Mouse (Mus musculus) midbrain, embryonic 15.5 days (tissue): ENCODE measurements around the gene Rps27a. TPM values are rescaled to one million over a fixed set of nuclear protein-coding genes. Genes with fewer than 3 reads are reported as not detected.

Source experiments
- ATAC-seq: fragments of 200-750 bp; cut with Nextera tagmentation; replicated peaks from 2 replicates; pipeline ENCODE4 v1.8.0; 2017; ENCODE audit warnings: moderate TSS enrichment
- H3K27ac ChIP-seq: fragments of 300-500 bp; sonication (generic); 2 replicates; pipeline ENCODE4 v1.5.1; 2015; ENCODE audit warnings: mild to moderate bottlenecking, inconsistent platforms
- H3K27me3 ChIP-seq: fragments of 300-500 bp; sonication (generic); replicated peaks from 2 replicates; pipeline ENCODE4 v1.6.1; 2015; ENCODE audit warnings: inconsistent platforms
- H3K36me3 ChIP-seq: fragments of 300-500 bp; sonication (generic); replicated peaks from 2 replicates; pipeline ENCODE4 v1.6.1; 2015; ENCODE audit warnings: inconsistent platforms
- H3K4me1 ChIP-seq: fragments of 300-500 bp; sonication (generic); 2 replicates; pipeline ENCODE4 v1.6.1; 2015; ENCODE audit warnings: inconsistent platforms
- H3K4me2 ChIP-seq: fragments of 300-500 bp; sonication (generic); 2 replicates; pipeline ENCODE4 v1.6.1; 2015; ENCODE audit warnings: inconsistent platforms, mild to moderate bottlenecking, moderate library complexity
- H3K4me3 ChIP-seq: fragments of 300-500 bp; sonication (generic); 2 replicates; pipeline ENCODE4 v1.5.1; 2015; ENCODE audit warnings: mild to moderate bottlenecking, inconsistent platforms
- H3K9ac ChIP-seq: fragments of 300-500 bp; sonication (generic); 2 replicates; pipeline ENCODE4 v1.6.1; 2015; ENCODE audit warnings: mild to moderate bottlenecking, inconsistent platforms
- H3K9me3 ChIP-seq: fragments of 300-500 bp; sonication (generic); 2 replicates; pipeline ENCODE4 v1.6.1; 2016; ENCODE audit warnings: inconsistent platforms
- WGBS: fragments of 180-500 bp; shearing (Covaris S2); methylation state at CpG from one replicate; pipeline ENCODE4 v1.1.7; 2015; ENCODE audit warnings: mixed read lengths; 5-methylcytosine and 5-hydroxymethylcytosine counted together
- polyA plus RNA-seq: library from polyadenylated mRNA; unstranded; fragments of >200 nt; fragmentation: Nextera tagmentation; extraction: Ambion mirVana; gene quantifications from 2 replicates; pipeline ENCODE4 v1.2.1, GENCODE M21; 2015

Rps27a gene
- polyA plus RNA-seq, result 452 and 494 TPM in 2 replicates

DNA sequence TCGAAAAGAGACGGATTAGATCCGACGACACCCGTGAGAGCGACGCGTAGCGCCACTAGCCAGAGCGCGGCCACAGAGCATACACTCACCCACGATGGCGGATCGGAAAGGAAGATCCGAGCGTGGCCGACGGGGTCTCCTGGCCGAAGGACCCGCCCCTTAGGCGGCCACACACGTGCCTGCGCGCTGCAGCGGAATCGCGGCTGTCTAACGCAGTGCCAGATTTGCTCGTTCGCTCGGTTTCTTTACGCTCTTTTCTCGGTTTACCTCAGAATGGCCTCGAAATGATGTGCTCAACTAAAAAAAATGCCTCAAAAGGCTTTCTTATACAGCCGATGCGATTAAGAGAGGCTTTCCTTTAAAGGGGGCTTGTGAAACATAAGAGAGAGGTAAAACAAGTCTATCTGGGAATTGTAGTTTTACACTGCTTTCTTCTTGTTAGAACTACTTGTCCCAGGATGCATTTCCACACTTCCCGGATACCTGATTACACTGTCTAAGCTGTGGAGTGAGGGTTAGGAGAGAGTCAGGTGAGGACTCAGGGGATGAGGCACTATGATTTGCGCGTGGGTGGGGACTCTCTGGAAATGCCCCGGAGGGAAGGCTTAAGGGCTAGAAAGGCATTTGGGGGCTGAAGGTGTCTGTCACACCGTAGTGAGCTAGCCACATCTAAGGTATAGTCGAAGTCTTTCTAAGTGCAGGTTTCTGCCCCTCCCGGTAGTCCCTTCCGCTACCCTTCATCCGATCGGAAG is at the start of gene Rps27a, which contains the start of gene Clhc1:
TSS of gene Rps27a (minus strand) at position 358 of the 752 bp plus-strand sequence.
TSS of gene Clhc1 (plus strand) at position 199 of the 752 bp plus-strand sequence.
- Histone ChIP-seq H3K4me2 (peak within 1 kb of the TSS; percentile 61), H3K9ac (peak within 1 kb of the TSS; percentile 90), H3K27ac (peak within 1 kb of the TSS; percentile 94), H3K9me3 (no peaks in the 10 kb centered on the region), H3K4me3 (peak within 1 kb of the TSS; percentile 90), H3K36me3 (peaks cover 19% of the 10 kb centered on the region), H3K27me3 (no peaks in the 10 kb centered on the region), H3K4me1 (peaks cover 15% of the 10 kb centered on the region)
- ATAC-seq, result peak; percentile 98
- under 1% methylated on average over 46 of the region's 46 CpGs for WGBS

DNA sequence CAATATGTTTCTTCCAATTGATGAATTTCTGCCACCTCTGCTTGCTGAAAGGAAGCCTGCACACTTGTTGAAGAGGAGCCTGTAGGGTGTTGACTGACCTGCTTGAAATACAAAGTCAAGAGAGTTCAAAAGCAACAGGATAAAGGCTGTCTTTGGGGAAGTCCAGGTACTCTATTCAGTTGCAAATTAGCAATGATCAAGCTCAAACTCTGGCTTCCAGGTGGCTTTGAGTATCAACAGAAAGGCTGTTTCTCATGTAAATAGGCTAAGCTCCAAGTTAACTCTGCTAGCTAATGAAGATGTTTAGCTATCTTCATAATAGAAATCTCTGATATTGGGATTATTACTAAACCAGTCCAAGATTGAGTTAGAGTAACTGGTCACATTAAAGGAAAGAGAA is 49.2 kb upstream of the Rps27a start:
- no peak overlapping the region for H3K4me2 ChIP-seq
- no peaks in the 10 kb centered on the region for H3K9me3 ChIP-seq
- H3K4me3 ChIP-seq, result no peak overlapping the region
- ATAC-seq, result no peak
- no peaks in the 10 kb centered on the region for H3K36me3 ChIP-seq
- no peak overlapping the region for H3K9ac ChIP-seq
- no peak overlapping the region for H3K27ac ChIP-seq
- no peaks in the 10 kb centered on the region for H3K4me1 ChIP-seq
- H3K27me3 ChIP-seq, result no peaks in the 10 kb centered on the region

DNA sequence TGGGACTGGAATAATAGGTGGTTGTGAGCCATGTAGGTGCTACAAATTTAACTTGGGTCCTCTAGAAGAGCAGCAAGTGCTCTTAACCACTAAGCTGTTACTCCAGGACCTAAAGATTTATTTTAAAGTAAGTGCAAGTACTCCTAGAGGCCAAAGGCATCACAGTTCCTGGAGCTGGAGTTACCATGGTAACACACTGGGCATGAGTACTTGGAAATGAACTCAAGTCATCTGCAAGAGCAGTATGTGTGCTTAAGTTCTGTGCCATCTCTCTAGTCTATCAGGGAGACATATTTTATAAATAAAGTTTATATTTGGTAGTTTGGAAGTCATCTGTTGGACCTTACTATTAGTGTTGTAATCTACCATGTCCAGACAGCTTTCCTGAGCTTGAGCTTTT is 47.3 kb upstream of the Rps27a start:
- no peak for ATAC-seq

DNA sequence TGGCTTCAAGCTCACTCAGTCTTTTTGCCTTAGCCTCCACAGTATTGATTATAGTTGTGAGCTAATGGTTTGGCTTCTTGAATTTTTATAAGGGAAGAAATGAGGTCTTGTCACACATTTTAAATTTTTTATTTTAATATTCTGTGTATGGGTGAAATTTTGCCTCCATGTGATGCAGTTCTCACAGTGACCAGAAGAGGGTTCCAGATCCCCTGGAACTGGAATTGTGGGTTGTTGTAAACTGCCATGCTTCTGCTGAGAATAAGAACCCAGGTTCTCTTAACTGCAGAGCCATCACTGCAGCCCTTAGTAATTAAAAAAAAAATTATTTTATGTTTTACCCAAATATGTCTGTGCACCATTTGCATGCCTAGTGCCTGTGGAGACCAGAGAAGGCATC is 31.7 kb upstream of the Rps27a start:
- Histone ChIP-seq H3K4me3 (no peak overlapping the region), H3K9ac (no peak overlapping the region), H3K9me3 (no peaks in the 10 kb centered on the region), H3K27ac (no peak overlapping the region), H3K36me3 (no peaks in the 10 kb centered on the region), H3K27me3 (no peaks in the 10 kb centered on the region), H3K4me1 (no peaks in the 10 kb centered on the region), H3K4me2 (no peak overlapping the region)
- no peak for ATAC-seq

More for the DNA sequence above, 47.3 kb upstream of the Rps27a start:
- Histone ChIP-seq H3K27ac (no peak overlapping the region), H3K9ac (no peak overlapping the region), H3K4me2 (no peak overlapping the region), H3K4me3 (no peak overlapping the region), H3K4me1 (no peaks in the 10 kb centered on the region), H3K27me3 (no peaks in the 10 kb centered on the region), H3K9me3 (no peaks in the 10 kb centered on the region), H3K36me3 (no peaks in the 10 kb centered on the region)

DNA sequence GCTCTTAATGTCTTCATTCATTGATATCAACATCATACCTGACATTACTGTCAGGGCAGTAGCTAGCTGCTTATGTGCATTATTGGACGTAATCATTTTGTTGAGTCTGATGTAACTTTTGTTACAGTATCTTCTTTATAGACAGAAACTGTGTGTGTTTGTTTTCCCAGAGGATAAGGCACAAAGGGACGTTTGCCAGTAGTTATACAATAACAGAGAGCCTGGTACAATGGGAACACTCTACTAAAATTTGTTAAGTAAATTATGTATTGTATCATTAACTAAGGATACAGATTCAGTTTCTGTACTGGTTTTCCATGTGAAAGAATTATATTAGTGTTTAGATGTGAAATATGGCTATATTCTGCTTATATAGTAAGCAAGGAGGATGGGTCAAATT is 24.7 kb upstream of the Rps27a start:
- Histone ChIP-seq H3K9ac (no peak overlapping the region), H3K4me1 (no peaks in the 10 kb centered on the region), H3K36me3 (no peaks in the 10 kb centered on the region), H3K27ac (no peak overlapping the region), H3K27me3 (no peaks in the 10 kb centered on the region), H3K4me2 (no peak overlapping the region), H3K9me3 (no peaks in the 10 kb centered on the region), H3K4me3 (no peak overlapping the region)
- WGBS, result 76% methylated on average over 2 of the region's 2 CpGs
- ATAC-seq, result no peak

DNA sequence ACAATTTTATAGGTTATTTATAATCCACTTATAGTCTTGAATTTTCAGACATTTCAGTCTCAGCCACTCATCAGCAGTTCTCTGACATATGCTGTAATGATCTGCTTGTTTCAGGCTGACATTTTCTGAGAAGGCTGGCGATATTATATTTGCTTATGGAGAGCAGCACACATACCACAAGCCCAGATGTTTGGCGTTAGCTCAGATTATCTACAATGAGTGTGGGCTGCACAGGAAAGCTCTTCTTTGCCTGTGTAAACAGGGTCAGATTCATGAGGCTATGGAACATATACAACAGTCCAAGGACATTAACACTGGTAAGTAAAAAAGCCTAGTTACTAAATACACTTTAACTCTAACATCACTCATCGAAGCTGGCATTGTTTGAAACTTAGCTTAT is 23.6 kb upstream of the Rps27a start:
- Histone ChIP-seq H3K9ac (no peak overlapping the region), H3K27me3 (no peaks in the 10 kb centered on the region), H3K36me3 (no peaks in the 10 kb centered on the region), H3K4me2 (no peak overlapping the region), H3K9me3 (no peaks in the 10 kb centered on the region), H3K27ac (no peak overlapping the region), H3K4me3 (no peak overlapping the region), H3K4me1 (no peaks in the 10 kb centered on the region)
- no peak for ATAC-seq
- WGBS, result 76% methylated on average over 3 of the region's 3 CpGs

DNA sequence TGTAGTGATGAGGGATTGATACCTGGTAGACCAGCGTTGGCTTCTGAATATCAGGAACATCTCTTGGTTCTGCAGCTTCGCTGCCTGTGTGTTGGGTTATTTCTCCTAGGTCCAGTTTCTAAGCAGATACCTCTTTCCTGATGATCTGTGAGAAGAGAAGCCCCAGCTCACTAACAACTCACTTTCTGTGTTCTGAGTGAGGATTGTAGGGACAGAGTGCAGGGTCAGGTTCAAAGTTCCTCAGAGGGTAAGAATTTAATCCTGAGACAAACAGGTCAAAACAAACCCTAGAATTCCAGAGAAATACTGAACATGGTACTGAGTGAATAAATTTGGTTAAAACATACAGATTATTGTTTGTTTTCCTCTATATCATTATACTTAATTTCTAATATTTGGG is 15.5 kb upstream of the Rps27a start:
- Histone ChIP-seq H3K9me3 (no peaks in the 10 kb centered on the region), H3K27ac (no peak overlapping the region), H3K4me1 (no peaks in the 10 kb centered on the region), H3K4me2 (no peak overlapping the region), H3K36me3 (no peaks in the 10 kb centered on the region), H3K9ac (no peak overlapping the region), H3K4me3 (no peak overlapping the region), H3K27me3 (no peaks in the 10 kb centered on the region)
- no peak for ATAC-seq
- 95% methylated on average over 2 of the region's 2 CpGs for WGBS

DNA sequence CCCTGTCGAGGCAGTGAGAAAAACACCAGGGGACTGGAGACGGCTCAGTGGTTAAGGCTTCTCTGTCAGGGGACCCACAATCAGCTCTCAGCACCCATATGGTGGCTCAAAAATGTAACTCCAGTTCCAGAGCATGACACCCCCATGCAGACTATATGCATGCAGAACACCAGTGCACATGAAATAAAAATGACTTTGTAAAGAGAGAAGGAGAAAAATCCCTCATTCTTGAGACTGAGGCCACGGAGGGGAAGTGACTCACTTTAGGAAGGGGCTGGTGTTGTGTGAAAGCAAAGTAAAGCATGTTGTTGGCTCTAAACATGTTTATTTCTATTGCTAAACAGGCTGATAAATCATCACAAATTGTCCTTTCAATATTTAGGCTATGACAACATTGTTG is 13.1 kb upstream of the Rps27a start:
- Histone ChIP-seq H3K4me1 (no peaks in the 10 kb centered on the region), H3K9ac (no peak overlapping the region), H3K27ac (no peak overlapping the region), H3K9me3 (no peaks in the 10 kb centered on the region), H3K4me3 (no peak overlapping the region), H3K36me3 (no peaks in the 10 kb centered on the region), H3K4me2 (no peak overlapping the region), H3K27me3 (no peaks in the 10 kb centered on the region)
- WGBS, result 91% methylated on average over 3 of the region's 3 CpGs
- ATAC-seq, result no peak

DNA sequence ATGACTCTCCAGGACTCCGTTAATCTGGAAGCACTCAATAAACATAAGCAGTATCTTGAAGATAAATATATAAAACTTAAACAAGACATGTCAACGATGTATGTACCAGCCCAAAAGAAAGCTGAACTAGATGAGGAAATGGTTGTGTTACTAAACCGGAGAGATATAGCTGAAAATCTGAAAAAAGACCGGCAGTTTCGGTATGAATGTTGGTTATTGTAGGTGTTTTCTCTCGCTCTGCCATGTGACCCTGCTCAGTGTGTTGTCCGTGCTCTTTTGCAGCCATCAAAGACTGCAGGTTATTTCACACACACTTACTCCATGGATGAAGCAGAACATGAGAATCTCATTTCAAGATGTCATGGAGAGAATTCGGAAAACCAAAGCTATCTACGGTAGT is 12.5 kb upstream of the Rps27a start:
- no peak for ATAC-seq
- Histone ChIP-seq H3K9ac (no peak overlapping the region), H3K27ac (no peak overlapping the region), H3K4me3 (no peak overlapping the region), H3K4me2 (no peak overlapping the region), H3K9me3 (no peaks in the 10 kb centered on the region), H3K36me3 (no peaks in the 10 kb centered on the region), H3K27me3 (no peaks in the 10 kb centered on the region), H3K4me1 (no peaks in the 10 kb centered on the region)
- 90% methylated on average over 9 of the region's 9 CpGs for WGBS

DNA sequence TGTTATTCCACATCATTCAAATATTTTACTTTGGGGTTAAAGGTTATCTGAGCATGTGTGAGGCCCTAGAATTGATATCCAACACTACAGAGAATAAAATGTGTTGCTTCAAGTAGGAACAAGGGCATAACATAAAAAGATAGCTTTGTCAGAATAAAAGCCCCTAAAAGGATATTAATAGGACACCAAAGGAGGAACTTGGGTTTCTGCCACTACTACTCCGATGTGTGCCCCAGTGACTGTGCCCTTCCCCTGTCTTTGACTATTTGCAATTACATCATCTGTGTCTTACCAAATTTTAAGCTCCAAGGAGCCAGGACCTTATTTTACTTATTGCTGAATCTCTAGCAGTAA is 1.5 kb upstream of the Rps27a start:
- ATAC-seq, result no peak
- Histone ChIP-seq H3K9ac (no peak overlapping the region), H3K9me3 (no peaks in the 10 kb centered on the region), H3K27ac (no peak overlapping the region), H3K4me2 (no peak overlapping the region), H3K4me3 (no peak overlapping the region), H3K4me1 (peaks cover 15% of the 10 kb centered on the region), H3K27me3 (no peaks in the 10 kb centered on the region), H3K36me3 (peaks cover 10% of the 10 kb centered on the region; the same call in 1 of the 2 replicates)
- WGBS, result 98% methylated on average over 1 of the region's 1 CpGs

DNA sequence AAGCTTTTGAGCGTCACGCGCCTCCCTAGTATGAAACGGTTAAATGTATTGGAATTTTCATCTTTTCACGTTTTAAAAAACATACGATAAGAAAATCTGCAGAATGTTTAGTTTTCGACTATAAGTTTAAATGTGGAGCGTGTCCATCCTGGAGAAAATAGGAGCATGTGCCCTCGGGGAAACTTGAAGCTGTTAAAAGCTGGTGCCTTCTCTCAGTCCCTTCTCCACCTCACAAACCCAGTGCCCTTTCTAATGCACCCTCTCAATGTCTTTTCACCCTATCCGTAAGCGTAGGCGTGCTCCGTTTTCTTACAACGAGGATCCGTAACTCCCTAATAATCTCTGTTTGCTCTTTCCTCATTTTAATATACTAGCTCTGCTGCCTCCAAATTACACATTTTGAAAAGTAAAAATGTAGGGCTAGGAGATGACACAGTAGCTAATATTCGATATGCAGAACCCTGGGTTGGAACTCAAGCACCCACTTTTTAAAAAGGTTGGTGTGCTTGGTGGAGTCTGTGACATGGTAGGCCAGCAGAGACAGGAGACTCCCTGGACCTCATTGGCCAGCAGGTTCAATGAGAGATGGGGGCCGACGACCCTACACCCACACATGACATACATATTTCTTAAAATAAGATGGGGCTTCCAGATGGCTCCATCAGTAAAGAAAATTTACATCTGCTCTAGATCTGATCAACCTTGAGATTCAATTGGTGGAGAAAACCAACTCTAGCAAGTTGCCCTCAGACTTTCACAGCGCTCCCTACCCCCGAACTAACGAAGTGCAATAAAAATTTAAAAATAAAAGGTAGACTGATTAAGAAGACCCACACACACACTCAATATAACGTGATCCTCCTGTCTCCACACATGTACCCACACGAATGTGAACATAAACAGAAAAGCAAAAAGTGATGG is 855 bp upstream of the Rps27a start:
- Histone ChIP-seq H3K27me3 (no peaks in the 10 kb centered on the region), H3K9me3 (no peaks in the 10 kb centered on the region), H3K4me3 (peak overlapping the region; percentile 90), H3K9ac (peak overlapping the region; percentile 90), H3K4me2 (peak overlapping the region; percentile 61), H3K4me1 (peaks cover 15% of the 10 kb centered on the region), H3K27ac (peak overlapping the region; percentile 94), H3K36me3 (peaks cover 16% of the 10 kb centered on the region)
- peak; percentile 9; the same call in 1 of the 2 replicates for ATAC-seq
- 27% methylated on average over 23 of the region's 23 CpGs for WGBS

DNA sequence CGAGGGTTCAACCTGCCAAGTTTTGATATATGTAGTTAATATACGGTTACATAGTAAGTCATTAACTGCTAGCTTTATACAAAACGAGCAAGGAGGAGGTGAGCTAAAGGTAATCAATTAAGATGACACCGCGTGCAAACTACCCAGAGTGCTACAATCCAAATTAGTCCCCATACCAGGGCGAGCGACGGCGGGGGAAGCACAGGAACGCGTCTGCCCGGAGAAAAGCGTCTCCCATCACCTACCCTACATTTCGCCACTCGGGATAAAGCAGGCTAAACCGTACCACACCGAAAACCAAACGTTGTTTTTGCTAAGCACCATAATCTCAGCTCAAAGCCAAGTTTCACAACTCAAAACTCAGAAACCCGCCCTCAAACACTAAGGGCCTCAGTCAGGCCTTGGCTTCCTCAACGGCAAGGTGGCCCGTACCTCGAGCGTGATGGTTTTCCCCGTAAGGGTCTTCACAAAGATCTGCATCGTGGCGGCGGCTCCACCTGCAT is 609 bp downstream of the Rps27a start:
- Histone ChIP-seq H3K9me3 (no peaks in the 10 kb centered on the region), H3K4me1 (peaks cover 15% of the 10 kb centered on the region), H3K27me3 (no peaks in the 10 kb centered on the region), H3K4me3 (peak overlapping the region; percentile 90), H3K36me3 (peaks cover 20% of the 10 kb centered on the region), H3K4me2 (peak overlapping the region; percentile 61), H3K9ac (peak overlapping the region; percentile 90), H3K27ac (peak overlapping the region; percentile 94)
- under 1% methylated on average over 27 of the region's 27 CpGs for WGBS
- ATAC-seq, result peak; percentile 22
